Mouse (Mus musculus): ENCODE measurements at regions not wholly inside any gene's neighbourhood (a gene's known extent, or its start where the extent isn't known, plus 50 kb on each side); places are given as distances from the start of the nearest gene placed in this dataset.

DNA sequence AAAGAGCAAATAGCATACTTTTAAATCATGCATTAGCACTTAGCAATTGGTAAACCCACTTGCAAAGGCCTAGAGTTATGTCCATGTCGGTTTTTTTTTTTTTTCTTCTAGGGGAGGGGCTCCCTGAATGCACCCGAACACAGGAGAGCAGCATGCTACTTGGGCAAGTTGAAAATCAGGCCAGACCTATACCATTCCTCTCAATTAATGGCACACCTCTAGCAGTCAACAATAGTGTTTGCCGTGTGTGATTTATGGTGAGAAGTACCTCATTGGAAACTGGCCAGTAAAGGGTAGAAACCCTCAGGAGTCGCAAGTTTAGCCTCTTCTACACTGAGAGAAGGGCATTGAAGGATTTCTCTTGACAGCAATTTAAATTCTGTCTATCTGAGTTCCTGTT, 1421.0 kb upstream of the Tenm3 start:
- H3K9ac ChIP-seq: no peak overlapping the region
- H3K27ac ChIP-seq: no peak overlapping the region
- H3K27me3 ChIP-seq: no peaks in the 10 kb centered on the region
- H3K9me3 ChIP-seq: no peaks in the 10 kb centered on the region
- WGBS: 66% methylated on average over 4 of the region's 4 CpGs
- no peaks in the 10 kb centered on the region for H3K36me3 ChIP-seq
- no peak for ATAC-seq (ENCODE audit: insufficient number of reproducible peaks, insufficient read depth, low FRiP score, low TSS enrichment)
- no peak overlapping the region for H3K4me2 ChIP-seq (replicated peaks)
- no peak overlapping the region for H3K4me3 ChIP-seq
- no peaks in the 10 kb centered on the region for H3K4me1 ChIP-seq
